In the genomic region with DNA sequence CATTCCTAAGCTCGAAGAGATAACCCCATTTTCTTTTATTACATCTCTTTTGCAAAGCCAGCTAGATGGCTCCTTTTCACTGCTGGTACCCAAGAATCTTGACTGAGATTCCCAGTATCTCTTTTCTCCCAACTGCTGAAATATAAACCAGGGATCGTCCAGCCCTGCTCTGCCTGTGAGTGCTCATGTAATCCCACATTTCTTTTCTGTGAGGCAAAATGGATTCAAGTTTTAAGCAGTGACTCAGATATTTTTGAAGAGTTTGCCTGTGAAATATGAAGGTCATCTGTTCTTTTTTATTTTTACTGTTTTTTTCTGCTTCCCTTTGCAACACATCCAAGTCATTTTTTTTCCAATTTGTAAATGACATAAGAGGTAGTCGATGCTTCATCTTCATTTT, we compare ENCODE assay signal across 23 mouse cellular contexts.
"Had no signal": no experiment of that assay in that cellular context is flagged by ENCODE, and none has a peak within 500 bp of the region (broad histone marks: within the 10 kb centered on the region; RNA-seq: fewer than 3 reads in every experiment).

No protein-coding gene starts in this region.

- H3K4me3 ChIP-seq: layer of hippocampus, adult 2 months; limb, embryonic 10.5 days; limb, embryonic 13.5 days; liver, embryonic 12.5 days; liver, embryonic 15.5 days; lung, embryonic 15.5 days; megakaryocyte, embryonic 14.5 days; midbrain, embryonic 10.5 days; midbrain, embryonic 13.5 days; myocyte; neural tube, embryonic 13.5 days had no signal

- H3K27ac ChIP-seq: kidney, postnatal 0 days; layer of hippocampus, adult 2 months; limb, embryonic 10.5 days; limb, embryonic 13.5 days; liver, embryonic 12.5 days; liver, embryonic 15.5 days; lung, embryonic 15.5 days; midbrain, embryonic 10.5 days; midbrain, embryonic 13.5 days; neural tube, embryonic 13.5 days had no signal

- ATAC-seq: liver, embryonic 12.5 days; midbrain, embryonic 13.5 days; midbrain, embryonic 16.5 days had no signal

- DNase-seq: kidney, postnatal 25 days; layer of hippocampus, adult 9-11 months; liver; lung, adult 18-20 months; lung, postnatal 10 days; lung, postnatal 36 days; retina, postnatal 1 day; right cerebral cortex, postnatal 25 days; thymus, adult 18-20 months; thymus, postnatal 36 days had no signal
